Mouse (Mus musculus) B cell, adult 62 days (primary cell): ENCODE data around the gene Krtap7-1. TPM values are rescaled to one million over a fixed set of nuclear protein-coding genes. Genes with fewer than 3 reads are reported as not detected.

Experiments
- total RNA-seq: library from RNA; stranded (reverse); gene quantifications from 4 replicates; pipeline ENCODE4 v1.2.4, GENCODE M21; 2023

Krtap7-1 gene
- total RNA-seq, result not detected in 4 replicates

DNA sequence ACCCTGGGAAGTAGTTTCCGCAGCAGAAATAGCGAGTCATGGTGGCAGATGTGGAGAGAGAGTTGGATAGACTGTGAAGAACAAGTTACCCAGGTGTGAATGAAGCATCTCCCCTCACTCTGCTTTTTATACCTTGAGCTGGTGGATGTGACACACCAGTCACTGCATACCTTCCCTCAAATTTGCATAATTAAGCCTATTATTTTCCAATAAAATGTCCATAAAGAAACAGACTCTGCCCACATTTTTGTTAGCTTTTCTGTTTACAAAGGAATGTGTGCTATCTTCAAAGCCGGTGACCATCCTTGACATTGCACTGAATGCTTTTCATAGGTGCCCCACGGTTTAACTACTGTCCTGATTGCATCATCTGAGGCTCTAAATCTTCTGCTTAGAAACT lies at the start of gene Krtap7-1:
Krtap7-1 (minus strand) TSS at position 101 of the 400 bp plus-strand sequence.

DNA sequence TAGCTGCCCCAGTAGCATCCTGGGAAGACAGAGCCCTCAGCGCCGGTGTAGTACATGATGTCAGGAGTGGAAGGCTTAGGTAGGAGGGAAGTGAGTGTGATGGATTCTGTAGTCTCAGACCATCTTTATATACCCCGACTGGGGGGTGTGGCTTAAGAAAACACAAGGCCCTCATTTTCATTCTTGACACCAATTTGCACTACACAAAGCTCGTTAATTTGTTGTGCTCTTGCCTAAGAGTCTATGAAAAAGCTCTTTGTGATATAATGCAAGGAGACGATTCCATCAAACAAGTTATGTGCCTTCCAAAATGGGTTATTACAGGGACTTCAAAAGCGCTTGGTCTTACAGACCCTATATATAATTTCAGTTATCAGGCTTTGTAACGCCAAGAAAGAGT lies 20.3 kb downstream of the Krtap7-1 start, which contains the start of gene Krtap8-1:
Krtap8-1 (minus strand) TSS at position 101 of the 400 bp plus-strand sequence.

Other genes with a start within 250 kb of the Krtap7-1 start
- not detected in 4 replicates for gene Krtap21-1, start 104.5 kb downstream of the Krtap7-1 start, total RNA-seq
- gene Krtap6-2, start 88.2 kb downstream of the Krtap7-1 start, total RNA-seq, result not detected in 4 replicates
- not detected in 4 replicates for gene Krtap8-1, start 20.4 kb downstream of the Krtap7-1 start, total RNA-seq
- gene Krtap11-1, start 62.9 kb upstream of the Krtap7-1 start, total RNA-seq, result not detected in 4 replicates